Mouse (Mus musculus): ENCODE measurements around the gene Chd8. TPM values are rescaled to one million over a fixed set of nuclear protein-coding genes. Genes with fewer than 3 reads are reported as not detected.

Gene Chd8
- polyA plus RNA-seq, 1 experiment from 2014 or later: 52.8 TPM

DNA sequence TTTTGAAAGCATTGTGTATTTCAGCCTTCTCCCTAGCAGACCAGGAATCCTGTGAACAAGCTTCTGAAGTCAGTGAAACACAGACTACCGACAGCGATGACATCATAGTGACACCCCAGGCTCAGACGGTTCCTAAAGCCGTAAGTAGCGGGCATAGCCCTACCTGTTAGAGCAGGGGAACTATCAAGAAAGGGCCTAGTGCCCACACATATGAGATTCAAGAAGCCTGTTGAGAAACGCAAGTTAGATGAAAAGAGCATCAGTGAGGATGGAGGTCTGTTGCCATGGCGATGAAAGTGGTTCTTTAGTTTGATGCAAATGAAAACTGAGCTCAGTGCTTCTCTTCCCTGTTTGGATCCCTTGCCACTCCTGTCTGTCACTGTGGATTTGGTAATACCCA lies 105.4 kb downstream of the Chd8 start:
- no peaks in the 10 kb centered on the region for H3K4me1 ChIP-seq (ENCODE audit: insufficient read depth)
- no peak overlapping the region for H3K27ac ChIP-seq (ENCODE audit: low read depth)
- H3K9me3 ChIP-seq (ENCODE audit: low read depth, low read length): no peaks in the 10 kb centered on the region
- no peaks in the 10 kb centered on the region for H3K27me3 ChIP-seq (ENCODE audit: insufficient read depth, low read length)
- WGBS: 38% methylated on average over 7 of the region's 7 CpGs
- no peak overlapping the region for H3K4me2 ChIP-seq
- no peak for DNase-seq
- no peak for TF ChIP-seq CTCF (IDR thresholded peaks at IDR 0.05; ENCODE audit: low read depth)
- no peak for ATAC-seq (ENCODE audit: insufficient read depth)
- no peak overlapping the region for H3K4me3 ChIP-seq (ENCODE audit: low read depth, low read length)
- H3K9ac ChIP-seq: no peak overlapping the region
- H3K36me3 ChIP-seq (ENCODE audit: insufficient read depth): no peaks in the 10 kb centered on the region

DNA sequence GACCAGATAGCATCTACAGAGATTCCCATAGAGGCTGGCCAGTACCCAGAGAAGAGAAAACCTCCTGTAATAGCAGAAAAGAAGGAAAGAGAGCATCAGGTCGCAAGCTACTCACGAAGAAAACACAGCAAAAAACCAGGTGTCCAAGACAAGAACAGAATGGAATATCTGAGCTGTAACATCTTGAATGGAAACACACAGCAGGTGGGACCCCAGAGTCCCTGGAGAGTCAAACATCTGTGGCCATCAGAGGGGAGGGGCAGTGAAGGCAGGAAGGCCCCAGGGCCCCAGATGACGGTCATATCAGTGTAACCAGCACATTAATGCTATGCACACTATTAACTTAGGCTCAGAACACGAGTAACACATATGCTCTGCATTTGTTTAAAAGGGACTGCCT lies 107.7 kb downstream of the Chd8 start:
- ATAC-seq (ENCODE audit: insufficient read depth) (no peak), DNase-seq (no peak)
- Histone ChIP-seq H3K4me3 (ENCODE audit: low read depth, low read length) (no peak overlapping the region), H3K36me3 (ENCODE audit: insufficient read depth) (no peaks in the 10 kb centered on the region), H3K4me1 (ENCODE audit: insufficient read depth) (no peaks in the 10 kb centered on the region), H3K27me3 (ENCODE audit: insufficient read depth, low read length) (no peaks in the 10 kb centered on the region), H3K9me3 (ENCODE audit: low read depth, low read length) (no peaks in the 10 kb centered on the region), H3K4me2 (no peak overlapping the region), H3K27ac (ENCODE audit: low read depth) (no peak overlapping the region), H3K9ac (no peak overlapping the region)
- no peak for TF ChIP-seq CTCF (IDR thresholded peaks at IDR 0.05; ENCODE audit: low read depth)
- 58% methylated on average over 4 of the region's 4 CpGs for WGBS

Other genes starting within 250 kb of the Chd8 start
- gene Tmem253, start 242.1 kb downstream of the Chd8 start, polyA plus RNA-seq (2014; fragmentation: Nextera tagmentation; extraction: Ambion mirVana): 0.35 and 0.74 TPM in 2 replicates
- 25.8 and 28.3 TPM in 2 replicates for gene Zfp219, start 237.0 kb downstream of the Chd8 start, polyA plus RNA-seq (2014; fragmentation: Nextera tagmentation; extraction: Ambion mirVana)
- gene Olfr221, start 215.3 kb downstream of the Chd8 start, polyA plus RNA-seq (2014; fragmentation: Nextera tagmentation; extraction: Ambion mirVana): not detected in 2 replicates
- 673 and 695 TPM in 2 replicates for gene Hnrnpc, start 153.8 kb downstream of the Chd8 start, polyA plus RNA-seq (2014; fragmentation: Nextera tagmentation; extraction: Ambion mirVana)
- gene Rpgrip1, start 147.1 kb downstream of the Chd8 start, polyA plus RNA-seq (2014; fragmentation: Nextera tagmentation; extraction: Ambion mirVana): 76.1 TPM in 2 replicates
- 82.5 and 85.8 TPM in 2 replicates for gene Supt16, start 60.4 kb downstream of the Chd8 start, polyA plus RNA-seq (2014; fragmentation: Nextera tagmentation; extraction: Ambion mirVana)
- 41.1 and 47.1 TPM in 2 replicates for gene Tox4, start 21.4 kb upstream of the Chd8 start, polyA plus RNA-seq (2014; fragmentation: Nextera tagmentation; extraction: Ambion mirVana)
- 18.6 and 19.8 TPM in 2 replicates for gene Rab2b, start 21.8 kb upstream of the Chd8 start, polyA plus RNA-seq (2014; fragmentation: Nextera tagmentation; extraction: Ambion mirVana)
- gene Mettl3, start 47.3 kb upstream of the Chd8 start, polyA plus RNA-seq (2014; fragmentation: Nextera tagmentation; extraction: Ambion mirVana): 40.9 and 46.6 TPM in 2 replicates
- 20.8 and 22.9 TPM in 2 replicates for gene Sall2, start 71.0 kb upstream of the Chd8 start, polyA plus RNA-seq (2014; fragmentation: Nextera tagmentation; extraction: Ambion mirVana)
- not detected in 2 replicates for gene Olfr1513, start 98.6 kb upstream of the Chd8 start, polyA plus RNA-seq (2014; fragmentation: Nextera tagmentation; extraction: Ambion mirVana)
- not detected in 2 replicates for gene Olfr1512, start 121.4 kb upstream of the Chd8 start, polyA plus RNA-seq (2014; fragmentation: Nextera tagmentation; extraction: Ambion mirVana)
- not detected in 2 replicates for gene Olfr1511, start 139.6 kb upstream of the Chd8 start, polyA plus RNA-seq (2014; fragmentation: Nextera tagmentation; extraction: Ambion mirVana)
- not detected in 2 replicates for gene Olfr1510, start 156.6 kb upstream of the Chd8 start, polyA plus RNA-seq (2014; fragmentation: Nextera tagmentation; extraction: Ambion mirVana)
- not detected in 2 replicates for gene Olfr1509, start 185.2 kb upstream of the Chd8 start, polyA plus RNA-seq (2014; fragmentation: Nextera tagmentation; extraction: Ambion mirVana)
- gene Olfr1508, start 209.7 kb upstream of the Chd8 start, polyA plus RNA-seq (2014; fragmentation: Nextera tagmentation; extraction: Ambion mirVana): not detected in 2 replicates
- not detected in 2 replicates for gene Olfr1507, start 238.0 kb upstream of the Chd8 start, polyA plus RNA-seq (2014; fragmentation: Nextera tagmentation; extraction: Ambion mirVana)

Measured in lung, embryonic 14.5 days (tissue).